Comparison of ENCODE assay signal across 8 mouse cellular contexts in genomic region chrX:36874178-36874696, GRCm38 (mm10). TPM values are rescaled to one million over a fixed set of nuclear protein-coding genes. Genes with fewer than 3 reads are reported as not detected.
DNase-seq lines count a peak whose midpoint lies in the region; ATAC-seq and TF ChIP-seq lines count a peak whose summit lies in the region.

No protein-coding gene starts in this region.

- WGBS in heart, embryonic 12.5 days, result 10% methylated on average over 57 of the region's 57 CpGs
- WGBS in kidney, embryonic 16.5 days, result 18% methylated on average over 46 of the region's 57 CpGs

- no peak for TF ChIP-seq CTCF in brain, embryonic 14.5 days (IDR thresholded peaks at IDR 0.05; ENCODE audit: borderline replicate concordance, extremely low read depth, insufficient read depth, insufficient read length)

- H3K4me2 ChIP-seq in heart, embryonic 12.5 days, result peak overlapping the region; percentile 80
- peak overlapping the region; percentile 61 for H3K4me2 ChIP-seq in kidney, embryonic 16.5 days (replicated peaks; ENCODE audit: low read depth, low read length)

- peak; percentile 82 for TF ChIP-seq POLR2A in brain, embryonic 14.5 days (IDR thresholded peaks at IDR 0.05; ENCODE audit: borderline replicate concordance, extremely low read depth, insufficient read depth, insufficient read length, poor library complexity, severe bottlenecking)

- H3K27ac ChIP-seq in heart, embryonic 12.5 days (ENCODE audit: poor library complexity, severe bottlenecking), result peak overlapping the region; percentile 75
- peak overlapping the region; percentile 77 for H3K27ac ChIP-seq in kidney, embryonic 16.5 days (ENCODE audit: low read length)

- no peaks in the 10 kb centered on the region for H3K27me3 ChIP-seq in erythroblast, embryonic 14.5 days (ENCODE audit: control insufficient read depth)
- H3K27me3 ChIP-seq in heart, embryonic 12.5 days (replicated peaks), result 0 out of 2 replicates have a peak, but pooled peaks cover 3% of the 10 kb centered on the region
- H3K27me3 ChIP-seq in kidney, embryonic 16.5 days (ENCODE audit: insufficient read depth, low read length), result no peaks in the 10 kb centered on the region

- H3K4me3 ChIP-seq in erythroblast, embryonic 14.5 days (replicated peaks), result peak overlapping the region; percentile 90
- peak overlapping the region; percentile 77 for H3K4me3 ChIP-seq in heart, embryonic 12.5 days
- H3K4me3 ChIP-seq in kidney, embryonic 16.5 days (ENCODE audit: low read length), result peak overlapping the region; percentile 66

- peak; percentile 88 for DNase-seq in CD4-positive helper T cell, adult 2 months (ENCODE audit: low read depth, low spot score)
- DNase-seq in brain, embryonic 14.5 days (ENCODE audit: low read depth), result peak; percentile 94
- DNase-seq in liver, result peak; percentile 93
- peak; percentile 39 to 65 for DNase-seq in monocyte, adult 2 months (ENCODE audit: low read depth in 1 of 2, low spot score in 2 of 2)
- peak; percentile 78 to 87 for DNase-seq in spleen, postnatal 14 days (ENCODE audit: low spot score in 2 of 2)

- peak; percentile 95 for ATAC-seq in heart, embryonic 12.5 days (ENCODE audit: insufficient number of reproducible peaks, low FRiP score)
- peak; percentile 98 for ATAC-seq in kidney, embryonic 16.5 days (ENCODE audit: low FRiP score, low TSS enrichment)

- peak overlapping the region; percentile 86 for H3K9ac ChIP-seq in heart, embryonic 12.5 days
- peak overlapping the region; percentile 79 for H3K9ac ChIP-seq in kidney, embryonic 16.5 days (replicated peaks; ENCODE audit: low read length)

- peaks cover 15% of the 10 kb centered on the region for H3K36me3 ChIP-seq in erythroblast, embryonic 14.5 days (ENCODE audit: control insufficient read depth)
- H3K36me3 ChIP-seq in heart, embryonic 12.5 days, result no peaks in the 10 kb centered on the region
- H3K36me3 ChIP-seq in kidney, embryonic 16.5 days (ENCODE audit: insufficient read depth, low read length), result no peaks in the 10 kb centered on the region

- H3K4me1 ChIP-seq in erythroblast, embryonic 14.5 days (ENCODE audit: control insufficient read depth), result peaks cover 14% of the 10 kb centered on the region
- peaks cover 6% of the 10 kb centered on the region; the same call in 1 of the 2 replicates for H3K4me1 ChIP-seq in heart, embryonic 12.5 days (replicated peaks)
- H3K4me1 ChIP-seq in kidney, embryonic 16.5 days (ENCODE audit: insufficient read depth, low read length), result no peaks in the 10 kb centered on the region

- H3K9me3 ChIP-seq in erythroblast, embryonic 14.5 days (ENCODE audit: control insufficient read depth, low read length), result peaks cover 4% of the 10 kb centered on the region; the same call in 1 of the 2 replicates
- no peaks in the 10 kb centered on the region for H3K9me3 ChIP-seq in heart, embryonic 12.5 days (replicated peaks)
- H3K9me3 ChIP-seq in kidney, embryonic 16.5 days (ENCODE audit: low read length), result no peaks in the 10 kb centered on the region

RNA-seq across cellular contexts. Expression of gene C330007P06Rik, which starts 0.3 kb away (rescaled TPM):
- 11.5 and 14.7 TPM in 2 replicates for polyA plus RNA-seq in brain, embryonic 14.5 days (2012; rRNA removed)
- polyA plus RNA-seq in erythroblast, embryonic 14.5 days (2012), result 0.07 and 0.12 TPM in 2 replicates
- 21.8 and 24.0 TPM in 2 replicates for polyA plus RNA-seq in heart, embryonic 12.5 days (2016; fragmentation: Nextera tagmentation; extraction: Ambion mirVana)
- polyA plus RNA-seq in kidney, embryonic 16.5 days (2015; fragmentation: Nextera tagmentation; extraction: Ambion mirVana), result 29.5 and 33.9 TPM in 2 replicates

RNA-seq across cellular contexts. Expression of gene Ube2a, which starts 0.5 kb away (rescaled TPM):
- polyA plus RNA-seq in brain, embryonic 14.5 days (2012; rRNA removed), result 41.7 and 43.8 TPM in 2 replicates
- polyA plus RNA-seq in erythroblast, embryonic 14.5 days (2012), result 21.8 and 22.6 TPM in 2 replicates
- polyA plus RNA-seq in heart, embryonic 12.5 days (2016; fragmentation: Nextera tagmentation; extraction: Ambion mirVana), result 116 and 124 TPM in 2 replicates
- polyA plus RNA-seq in kidney, embryonic 16.5 days (2015; fragmentation: Nextera tagmentation; extraction: Ambion mirVana), result 116 and 118 TPM in 2 replicates

RNA-seq across cellular contexts. Expression of gene Nkrf, which starts 28.5 kb away (rescaled TPM):
- 9.4 and 15.1 TPM in 2 replicates for polyA plus RNA-seq in brain, embryonic 14.5 days (2012; rRNA removed)
- 0.05 TPM in 1 of 2 replicates, not detected in the other for polyA plus RNA-seq in erythroblast, embryonic 14.5 days (2012)
- polyA plus RNA-seq in heart, embryonic 12.5 days (2016; fragmentation: Nextera tagmentation; extraction: Ambion mirVana), result 0.80 and 0.98 TPM in 2 replicates
- 1.2 and 1.4 TPM in 2 replicates for polyA plus RNA-seq in kidney, embryonic 16.5 days (2015; fragmentation: Nextera tagmentation; extraction: Ambion mirVana)

Comparison
In these comparisons a context has a peak if more than half of its experiments do, and no peak if none do; other contexts are left out.
1. Peak in every context shown above with its lines: DNase-seq, ATAC-seq, H3K4me3 ChIP-seq and H3K27ac ChIP-seq.
2. RNA of gene C330007P06Rik, which starts 0.3 kb away (polyA plus RNA-seq): 29.5 to 33.9 TPM in kidney, embryonic 16.5 days, 21.8 to 24.0 TPM in heart, embryonic 12.5 days and 11.5 to 14.7 TPM in brain, embryonic 14.5 days; 0.07 to 0.12 TPM in erythroblast, embryonic 14.5 days; every median in the first group is over 10 times any median in the second.